Mouse (Mus musculus) intestine, postnatal 0 days (tissue): ENCODE data around the gene 4930442H23Rik. TPM values are rescaled to one million over a fixed set of nuclear protein-coding genes. Genes with fewer than 3 reads are reported as not detected.
A peak's percentile ranks its signal among the peaks of the same experiment; 100 is the strongest.

ENCODE experiments used
- ATAC-seq: fragments of 200-750 bp; cut with Nextera tagmentation; 2 replicates; pipeline ENCODE4 v1.8.0; 2017; ENCODE audit warnings: mild to moderate bottlenecking, moderate TSS enrichment, moderate library complexity
- H3K27ac ChIP-seq: fragments of 300-500 bp; sonication (generic); 2 replicates; pipeline ENCODE4 v1.5.1; 2014; ENCODE audit warnings: mild to moderate bottlenecking, low read depth, low read length, moderate library complexity
- H3K27me3 ChIP-seq: fragments of 300-500 bp; sonication (generic); replicated peaks from 2 replicates; pipeline ENCODE4 v1.6.1; 2014; ENCODE audit warnings: low read length, mixed read lengths; ENCODE audit not compliant: control insufficient read depth, insufficient read depth
- H3K36me3 ChIP-seq: fragments of 300-500 bp; sonication (generic); 2 replicates; pipeline ENCODE4 v1.6.1; 2014; ENCODE audit warnings: mild to moderate bottlenecking, moderate library complexity; ENCODE audit not compliant: control insufficient read depth, insufficient read depth
- H3K4me1 ChIP-seq: fragments of 300-500 bp; sonication (generic); replicated peaks from 2 replicates; pipeline ENCODE4 v1.6.1; 2014; ENCODE audit warnings: antibody characterized with exemption, low read length, mixed read lengths; ENCODE audit not compliant: control insufficient read depth, insufficient read depth
- H3K4me2 ChIP-seq: fragments of 300-500 bp; sonication (generic); replicated peaks from 2 replicates; pipeline ENCODE4 v1.6.1; 2014; ENCODE audit warnings: low read depth, mild to moderate bottlenecking, moderate library complexity
- H3K4me3 ChIP-seq: fragments of 300-500 bp; sonication (generic); 2 replicates; pipeline ENCODE4 v1.5.1; 2014; ENCODE audit warnings: low read depth, low read length
- H3K9ac ChIP-seq: fragments of 300-500 bp; sonication (generic); 2 replicates; pipeline ENCODE4 v1.6.1; 2014; ENCODE audit warnings: mild to moderate bottlenecking, low read depth, low read length
- H3K9me3 ChIP-seq: fragments of 300-500 bp; sonication (generic); 2 replicates; pipeline ENCODE4 v1.6.1; 2016; ENCODE audit warnings: mixed run types; ENCODE audit not compliant: control insufficient read depth
- CTCF ChIP-seq: sonication (generic); IDR thresholded peaks from 2 replicates; pipeline ENCODE4 v1.5.1; 2016; ENCODE audit warnings: low read depth, mild to moderate bottlenecking, control low read depth, antibody characterized with exemption, moderate library complexity
- WGBS: fragments of 180-500 bp; shearing (Covaris S2); extraction: QIAGEN DNeasy Blood & Tissue Kit; methylation state at CpG from one replicate; pipeline ENCODE4 v1.1.7; 2014; 5-methylcytosine and 5-hydroxymethylcytosine counted together
- polyA plus RNA-seq: library from polyadenylated mRNA; unstranded; fragments of >200 nt; fragmentation: Nextera tagmentation; extraction: Ambion mirVana; gene quantifications from 2 replicates; pipeline ENCODE4 v1.2.1, GENCODE M21; 2015

Gene 4930442H23Rik
- polyA plus RNA-seq, 1 experiment from 2014 or later = 0.12 TPM

- 55% methylated on average over 4 of the region's 4 CpGs for WGBS
- Histone ChIP-seq H3K4me2 (peak overlapping the region; percentile 48), H3K4me3 (no peak overlapping the region), H3K27me3 (no peaks in the 10 kb centered on the region), H3K36me3 (peaks cover 8% of the 10 kb centered on the region; the same call in 1 of the 2 replicates), H3K27ac (no peak overlapping the region), H3K9me3 (no peaks in the 10 kb centered on the region), H3K4me1 (peaks cover 15% of the 10 kb centered on the region), H3K9ac (no peak overlapping the region)
- ATAC-seq = no peak
- no peak for TF ChIP-seq CTCF
Measured at GRCm38 (mm10) chr10:81195300-81195699, 11.7 kb upstream of the 4930442H23Rik start.

- peak overlapping the region; percentile 35; the same call in 1 of the 2 replicates for H3K27ac ChIP-seq
- ATAC-seq = no peak
- H3K4me3 ChIP-seq = 0 out of 2 replicates have a peak overlapping the region, but pooled peaks have one; percentile 17
- peak overlapping the region; percentile 48 for H3K4me2 ChIP-seq
- peak overlapping the region; percentile 26; the same call in 1 of the 2 replicates for H3K9ac ChIP-seq
- 17% methylated on average over 37 of the region's 37 CpGs for WGBS
- TF ChIP-seq CTCF = no peak
- H3K27me3 ChIP-seq = no peaks in the 10 kb centered on the region
- peaks cover 16% of the 10 kb centered on the region; the same call in 1 of the 2 replicates for H3K36me3 ChIP-seq
- H3K4me1 ChIP-seq = peaks cover 15% of the 10 kb centered on the region
- no peaks in the 10 kb centered on the region for H3K9me3 ChIP-seq
Measured at GRCm38 (mm10) chr10:81193991-81194774, 10.5 kb upstream of the 4930442H23Rik start.

GRCm38 (mm10) chr10:81192968-81193501, 9.4 kb upstream of the 4930442H23Rik start:
- Histone ChIP-seq H3K27me3 (no peaks in the 10 kb centered on the region), H3K9ac (peak overlapping the region; percentile 73; the same call in 1 of the 2 replicates), H3K27ac (peak overlapping the region; percentile 75), H3K36me3 (peaks cover 19% of the 10 kb centered on the region; the same call in 1 of the 2 replicates), H3K4me2 (peak overlapping the region; percentile 87), H3K9me3 (no peaks in the 10 kb centered on the region), H3K4me1 (peaks cover 15% of the 10 kb centered on the region), H3K4me3 (peak overlapping the region; percentile 55)
- peak; percentile 29 for ATAC-seq
- WGBS = 5% methylated on average over 19 of the region's 19 CpGs
- TF ChIP-seq CTCF = peak; percentile 32; the same call in 1 of the 2 replicates

GRCm38 (mm10) chr10:81192270-81192967, 8.8 kb upstream of the 4930442H23Rik start:
- Histone ChIP-seq H3K27ac (peak overlapping the region; percentile 75), H3K9ac (peak overlapping the region; percentile 73), H3K36me3 (peaks cover 21% of the 10 kb centered on the region; the same call in 1 of the 2 replicates), H3K9me3 (no peaks in the 10 kb centered on the region), H3K27me3 (no peaks in the 10 kb centered on the region), H3K4me2 (peak overlapping the region; percentile 87), H3K4me1 (peaks cover 15% of the 10 kb centered on the region), H3K4me3 (peak overlapping the region; percentile 55)
- peak; percentile 46 for TF ChIP-seq CTCF
- under 1% methylated on average over 68 of the region's 93 CpGs for WGBS
- ATAC-seq = peak; percentile 82

GRCm38 (mm10) chr10:81191342-81191982, 7.8 kb upstream of the 4930442H23Rik start:
- Histone ChIP-seq H3K9me3 (no peaks in the 10 kb centered on the region), H3K36me3 (peaks cover 31% of the 10 kb centered on the region), H3K4me3 (no peak overlapping the region), H3K27me3 (no peaks in the 10 kb centered on the region), H3K4me1 (peaks cover 15% of the 10 kb centered on the region), H3K27ac (peak overlapping the region; percentile 75; the same call in 1 of the 2 replicates), H3K9ac (no peak overlapping the region), H3K4me2 (peak overlapping the region; percentile 87)
- ATAC-seq = no peak
- no peak for TF ChIP-seq CTCF
- WGBS = 84% methylated on average over 18 of the region's 18 CpGs

GRCm38 (mm10) chr10:81190912-81191321, 7.3 kb upstream of the 4930442H23Rik start:
- Histone ChIP-seq H3K36me3 (peaks cover 34% of the 10 kb centered on the region), H3K4me1 (peaks cover 15% of the 10 kb centered on the region), H3K4me3 (no peak overlapping the region), H3K27me3 (no peaks in the 10 kb centered on the region), H3K27ac (peak overlapping the region; percentile 35), H3K4me2 (no peak overlapping the region), H3K9ac (no peak overlapping the region), H3K9me3 (no peaks in the 10 kb centered on the region)
- 49% methylated on average over 6 of the region's 6 CpGs for WGBS
- TF ChIP-seq CTCF = peak; percentile 60
- no peak for ATAC-seq
